15 mouse cellular contexts compared by ENCODE assay signal in the genomic region with DNA sequence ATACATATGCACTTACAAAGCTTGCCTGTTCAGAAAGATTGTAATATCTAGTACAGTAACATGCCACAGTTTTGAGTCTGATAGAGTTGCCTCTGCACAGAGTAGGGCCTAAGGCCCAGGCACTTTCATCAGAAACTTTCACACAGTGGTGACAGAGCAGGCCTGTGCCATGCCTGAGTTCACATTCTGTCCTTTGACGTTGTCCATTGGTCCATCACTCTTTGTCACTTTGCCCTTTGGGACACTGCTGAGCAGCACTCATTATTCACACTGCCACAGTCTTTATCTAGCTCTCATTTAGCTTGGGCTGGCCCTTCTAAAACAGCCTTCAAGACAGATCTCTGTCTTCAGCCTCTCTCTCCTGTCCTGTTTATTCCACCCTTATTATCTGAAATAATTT.
"Had no signal": no experiment of that assay in that cellular context is flagged by ENCODE, and none has a peak within 500 bp of the region (broad histone marks: within the 10 kb centered on the region; RNA-seq: fewer than 3 reads in every experiment).

No protein-coding gene starts in this region.

- H3K36me3 ChIP-seq: neural tube, embryonic 15.5 days; stomach, embryonic 15.5 days had no signal

- H3K4me1 ChIP-seq: neural tube, embryonic 15.5 days; stomach, embryonic 15.5 days had no signal

- DNase-seq: retina, postnatal 1 day; right cerebral cortex, adult 18-20 months; right cerebral cortex, postnatal 14 days; right cerebral cortex, postnatal 25 days; right cerebral cortex, postnatal 4 days; spleen, adult 18-20 months; thymus, adult 18-20 months; thymus, adult 2 months; thymus, postnatal 14 days; thymus, postnatal 25 days; thymus, postnatal 36 days; thymus, postnatal 4 days had no signal

- H3K4me2 ChIP-seq: neural tube, embryonic 15.5 days; stomach, embryonic 15.5 days had no signal

- H3K27me3 ChIP-seq: neural tube, embryonic 15.5 days; stomach, embryonic 15.5 days had no signal

- H3K4me3 ChIP-seq: neural tube, embryonic 15.5 days; stomach, embryonic 15.5 days had no signal

- H3K9me3 ChIP-seq: neural tube, embryonic 15.5 days; stomach, embryonic 15.5 days had no signal

- H3K9ac ChIP-seq: neural tube, embryonic 15.5 days; stomach, embryonic 15.5 days had no signal

- H3K27ac ChIP-seq: neural tube, embryonic 15.5 days; stomach, embryonic 15.5 days; stomach, postnatal 0 days had no signal
